Mouse (Mus musculus) liver, embryonic 16.5 days (tissue): ENCODE data around the gene Zmym1. TPM values are rescaled to one million over a fixed set of nuclear protein-coding genes. Genes with fewer than 3 reads are reported as not detected.

Experiments
- ATAC-seq: fragments of 200-750 bp; cut with Nextera tagmentation; 2 replicates; pipeline ENCODE4 v1.8.0; 2017; ENCODE audit warnings: low read depth, mild to moderate bottlenecking, moderate number of reproducible peaks, moderate library complexity
- H3K27ac ChIP-seq: fragments of 300-500 bp; sonication (generic); 2 replicates; pipeline ENCODE4 v1.5.1; 2014; ENCODE audit warnings: mild to moderate bottlenecking, low read length
- H3K27me3 ChIP-seq: fragments of 300-500 bp; sonication (generic); 2 replicates; pipeline ENCODE4 v1.6.1; 2014; ENCODE audit warnings: low read depth, low read length, mixed read lengths; ENCODE audit not compliant: control insufficient read depth, insufficient read depth
- H3K36me3 ChIP-seq: fragments of 300-500 bp; sonication (generic); 2 replicates; pipeline ENCODE4 v1.6.1; 2014; ENCODE audit warnings: mild to moderate bottlenecking; ENCODE audit not compliant: control insufficient read depth, insufficient read depth
- H3K4me1 ChIP-seq: fragments of 300-500 bp; sonication (generic); 2 replicates; pipeline ENCODE4 v1.6.1; 2014; ENCODE audit warnings: low read depth, low read length, mixed read lengths; ENCODE audit not compliant: control insufficient read depth
- H3K4me2 ChIP-seq: fragments of 300-500 bp; sonication (generic); 2 replicates; pipeline ENCODE4 v1.6.1; 2014; ENCODE audit warnings: low read depth, low read length, mixed read lengths
- H3K4me3 ChIP-seq: fragments of 300-500 bp; sonication (generic); 2 replicates; pipeline ENCODE4 v1.5.1; 2014; ENCODE audit warnings: low read depth, mild to moderate bottlenecking, low read length
- H3K9ac ChIP-seq: fragments of 300-500 bp; sonication (generic); 2 replicates; pipeline ENCODE4 v1.6.1; 2014; ENCODE audit warnings: low read depth, low read length
- H3K9me3 ChIP-seq: fragments of 300-500 bp; sonication (generic); replicated peaks from 2 replicates; pipeline ENCODE4 v1.6.1; 2016; ENCODE audit warnings: low read length; ENCODE audit not compliant: control insufficient read depth
- WGBS: fragments of 180-500 bp; shearing (Covaris S2); extraction: QIAGEN DNeasy Blood & Tissue Kit; methylation state at CpG from one replicate; pipeline ENCODE4 v1.1.7; 2014; ENCODE audit not compliant: insufficient replicate concordance; 5-methylcytosine and 5-hydroxymethylcytosine counted together
- polyA plus RNA-seq: library from polyadenylated mRNA; unstranded; fragments of >200 nt; fragmentation: Nextera tagmentation; extraction: Ambion mirVana; gene quantifications from 2 replicates; pipeline ENCODE4 v1.2.1, GENCODE M21; 2015

Gene Zmym1
- polyA plus RNA-seq, 1 experiment from 2014 or later: 8.1 TPM

DNA sequence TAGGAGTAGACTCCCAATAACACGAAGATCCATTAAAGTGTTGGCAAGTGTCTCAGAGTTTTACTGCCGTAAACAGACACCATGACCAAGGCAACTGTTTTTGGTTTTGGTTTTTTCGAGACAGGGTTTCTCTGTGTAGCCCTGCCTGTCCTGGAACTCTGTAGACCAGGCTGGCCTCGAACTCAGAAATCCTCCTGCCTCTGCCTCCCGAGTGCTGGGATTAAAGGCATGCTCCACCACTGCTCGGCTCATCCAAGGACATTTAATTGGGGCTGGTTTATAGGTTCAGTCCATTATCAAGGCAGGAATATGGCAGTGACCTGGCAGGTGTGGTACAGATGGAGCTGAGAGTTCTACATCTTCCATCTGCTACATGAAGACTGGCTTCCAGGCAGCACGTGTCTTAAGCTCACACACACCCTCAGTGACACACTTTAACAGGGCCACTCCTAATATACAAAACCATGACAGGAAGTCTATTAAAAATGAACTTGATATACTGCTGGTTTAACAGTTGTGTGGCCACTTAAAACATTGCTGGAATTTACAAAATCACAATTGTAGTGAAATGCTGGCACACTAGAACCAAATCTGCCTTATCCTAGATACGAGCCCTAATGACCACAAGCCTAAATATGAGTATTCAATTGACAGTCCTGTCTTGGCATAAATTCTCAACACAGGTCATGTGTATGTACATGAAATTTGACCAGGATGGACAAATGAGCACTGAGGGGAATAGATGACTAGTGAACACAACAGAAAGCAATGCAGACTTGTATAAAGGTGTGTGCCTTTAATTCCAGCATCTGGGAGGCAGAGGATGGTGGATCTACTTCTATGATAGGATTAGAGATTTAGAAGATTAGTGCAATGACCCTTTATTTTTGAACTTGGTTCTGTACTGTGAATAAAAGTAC, 22.8 kb downstream of the Zmym1 start:
- H3K27ac ChIP-seq: no peak overlapping the region
- WGBS: 78% methylated on average over 8 of the region's 8 CpGs
- peak; percentile 27; the same call in 1 of the 2 replicates for ATAC-seq

DNA sequence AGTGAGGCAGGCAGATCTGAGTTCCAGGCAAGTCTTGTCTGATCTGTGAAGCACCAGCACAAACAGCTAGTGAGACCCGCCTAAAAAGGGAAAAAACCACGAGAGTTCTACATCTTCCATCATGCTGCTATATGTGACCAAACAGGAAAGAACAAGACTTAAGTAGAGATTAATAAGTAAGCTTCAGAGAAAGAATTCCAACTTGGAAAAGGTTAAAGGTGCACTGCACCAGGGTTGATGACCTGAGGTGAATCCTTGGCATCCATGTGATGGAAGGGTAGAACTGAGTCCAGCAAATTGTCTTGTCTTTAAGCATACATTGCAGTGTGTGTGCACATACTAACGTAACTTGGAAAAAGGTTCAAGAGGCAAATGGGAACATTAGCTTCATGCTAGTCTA, 23.8 kb downstream of the Zmym1 start:
- no peaks in the 10 kb centered on the region; the same call in 1 of the 2 replicates for H3K4me1 ChIP-seq
- no peak overlapping the region for H3K4me2 ChIP-seq
- no peaks in the 10 kb centered on the region for H3K9me3 ChIP-seq
- H3K27me3 ChIP-seq: no peaks in the 10 kb centered on the region
- no peak overlapping the region for H3K27ac ChIP-seq
- H3K36me3 ChIP-seq: peaks cover 66% of the 10 kb centered on the region
- H3K9ac ChIP-seq: no peak overlapping the region
- 79% methylated on average over 3 of the region's 3 CpGs for WGBS
- no peak overlapping the region for H3K4me3 ChIP-seq
- no peak for ATAC-seq

More for the DNA sequence above, 22.8 kb downstream of the Zmym1 start:
- H3K27me3 ChIP-seq: no peaks in the 10 kb centered on the region
- H3K4me2 ChIP-seq: no peak overlapping the region
- H3K36me3 ChIP-seq: peaks cover 58% of the 10 kb centered on the region
- no peak overlapping the region for H3K9ac ChIP-seq
- H3K4me3 ChIP-seq: no peak overlapping the region
- H3K9me3 ChIP-seq: no peaks in the 10 kb centered on the region
- H3K4me1 ChIP-seq: no peaks in the 10 kb centered on the region; the same call in 1 of the 2 replicates

DNA sequence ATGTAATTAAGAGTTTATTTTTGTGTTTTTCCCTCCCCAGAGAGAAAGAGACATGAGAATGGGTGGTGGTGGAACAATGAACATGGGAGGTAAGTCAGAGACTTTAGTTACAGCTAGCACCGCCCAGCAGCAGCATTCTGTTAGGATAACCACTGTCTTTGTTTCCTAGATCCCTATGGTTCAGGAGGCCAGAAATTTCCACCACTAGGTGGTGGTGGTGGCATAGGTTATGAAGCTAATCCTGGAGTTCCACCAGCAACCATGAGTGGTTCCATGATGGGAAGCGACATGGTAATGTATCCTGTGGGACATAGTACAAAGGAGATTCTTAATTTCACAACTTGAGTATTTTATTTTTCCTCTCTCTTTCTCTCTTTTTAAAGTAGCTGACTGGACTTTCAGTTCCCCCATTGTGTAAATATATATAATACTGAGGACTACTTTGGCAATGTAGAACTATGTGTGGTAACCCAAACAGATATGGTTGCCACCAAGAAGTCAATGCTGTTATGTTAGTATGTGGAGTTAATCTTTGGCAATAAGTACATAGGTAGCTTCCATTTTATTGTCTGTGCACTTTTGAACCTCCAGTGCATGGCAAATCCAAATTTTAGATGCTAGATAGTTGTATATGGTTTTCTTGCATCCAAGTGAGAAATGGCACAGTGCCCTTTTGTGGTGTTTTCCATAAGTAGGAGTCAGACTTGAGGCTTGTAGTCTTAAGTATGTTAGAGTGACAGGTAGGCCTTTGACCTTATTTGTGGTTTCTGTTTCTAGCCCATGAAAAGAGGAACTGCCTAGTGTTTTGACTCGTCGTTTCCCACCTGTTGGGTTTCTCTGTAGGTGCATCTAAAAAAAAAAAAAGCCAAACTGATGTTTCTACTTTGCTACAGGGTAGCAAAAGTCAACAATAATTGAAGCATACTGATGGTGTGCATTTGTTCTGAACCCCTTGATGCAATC, 33.4 kb downstream of the Zmym1 start:
- H3K27ac ChIP-seq: no peak overlapping the region
- H3K27me3 ChIP-seq: no peaks in the 10 kb centered on the region
- 59% methylated on average over 4 of the region's 4 CpGs for WGBS
- H3K9ac ChIP-seq: no peak overlapping the region
- peaks cover 79% of the 10 kb centered on the region for H3K36me3 ChIP-seq
- peaks cover 21% of the 10 kb centered on the region for H3K4me1 ChIP-seq
- no peaks in the 10 kb centered on the region for H3K9me3 ChIP-seq
- H3K4me2 ChIP-seq: no peak overlapping the region
- no peak for ATAC-seq
- H3K4me3 ChIP-seq: no peak overlapping the region

DNA sequence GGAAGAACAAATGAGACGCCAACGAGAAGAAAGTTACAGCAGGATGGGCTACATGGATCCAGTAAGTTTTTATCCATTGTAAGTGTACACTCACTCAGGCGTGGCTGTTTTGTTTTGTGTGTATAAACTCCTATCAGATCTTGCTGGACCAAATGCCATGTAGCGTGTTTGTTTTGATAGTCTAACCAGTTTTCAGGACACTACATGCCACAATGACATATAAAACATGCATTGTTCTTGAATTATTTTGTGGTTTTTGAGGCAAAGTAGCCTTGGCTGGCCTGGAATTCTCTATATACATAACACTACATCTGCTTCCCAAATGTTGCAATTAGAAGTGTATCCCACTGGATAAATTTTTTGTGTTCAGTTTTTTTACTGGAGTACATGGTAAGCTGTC, 34.1 kb downstream of the Zmym1 start:
- Histone ChIP-seq H3K36me3 (peaks cover 74% of the 10 kb centered on the region), H3K27ac (no peak overlapping the region), H3K9ac (no peak overlapping the region), H3K9me3 (no peaks in the 10 kb centered on the region), H3K4me1 (peaks cover 21% of the 10 kb centered on the region), H3K4me2 (no peak overlapping the region), H3K27me3 (no peaks in the 10 kb centered on the region), H3K4me3 (no peak overlapping the region)
- ATAC-seq: no peak
- WGBS: 84% methylated on average over 4 of the region's 4 CpGs

DNA sequence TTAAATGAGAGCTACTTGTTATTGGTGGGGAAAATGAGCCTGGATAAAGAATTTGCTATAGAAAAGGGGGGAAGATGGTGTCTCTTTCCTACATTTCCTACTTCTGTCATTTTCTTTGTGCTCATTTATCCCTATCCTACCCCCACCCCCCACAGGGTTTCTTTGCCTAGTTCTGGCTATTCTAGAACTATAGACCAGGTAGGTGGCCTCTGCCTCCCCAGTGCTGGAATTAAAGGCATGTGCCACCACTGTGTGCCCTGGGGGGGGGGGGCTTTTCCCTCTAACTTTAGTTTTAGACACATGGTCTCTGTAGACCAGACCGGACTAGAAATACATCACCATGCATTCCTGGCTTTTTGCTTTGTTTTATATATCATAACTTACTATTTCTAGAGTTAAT, 36.7 kb downstream of the Zmym1 start:
- whole genome bisulfite sequencing: 66% methylated on average over 1 of the region's 1 CpGs
- Histone ChIP-seq H3K9me3 (no peaks in the 10 kb centered on the region), H3K4me3 (peak overlapping the region; percentile 99), H3K27ac (no peak overlapping the region), H3K9ac (peak overlapping the region; percentile 99), H3K4me1 (peaks cover 28% of the 10 kb centered on the region), H3K27me3 (no peaks in the 10 kb centered on the region), H3K4me2 (peak overlapping the region; percentile 81), H3K36me3 (peaks cover 50% of the 10 kb centered on the region)
- no peak for ATAC-seq

DNA sequence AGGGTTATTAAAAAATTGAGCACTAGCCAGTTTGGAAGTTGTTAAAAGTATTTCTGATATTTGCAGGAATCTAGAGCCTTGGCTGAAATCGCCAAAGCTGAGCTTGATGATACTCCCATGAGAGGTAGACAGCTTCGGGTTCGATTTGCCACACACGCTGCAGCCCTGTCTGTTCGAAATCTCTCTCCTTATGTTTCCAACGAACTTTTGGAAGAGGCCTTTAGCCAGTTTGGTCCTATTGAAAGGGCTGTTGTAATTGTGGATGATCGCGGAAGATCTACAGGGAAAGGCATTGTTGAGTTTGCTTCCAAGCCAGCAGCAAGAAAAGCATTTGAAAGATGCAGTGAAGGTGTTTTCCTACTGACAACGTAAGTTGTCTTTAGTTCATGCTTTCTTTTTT, 37.8 kb downstream of the Zmym1 start:
- WGBS: under 1% methylated on average over 9 of the region's 9 CpGs

DNA sequence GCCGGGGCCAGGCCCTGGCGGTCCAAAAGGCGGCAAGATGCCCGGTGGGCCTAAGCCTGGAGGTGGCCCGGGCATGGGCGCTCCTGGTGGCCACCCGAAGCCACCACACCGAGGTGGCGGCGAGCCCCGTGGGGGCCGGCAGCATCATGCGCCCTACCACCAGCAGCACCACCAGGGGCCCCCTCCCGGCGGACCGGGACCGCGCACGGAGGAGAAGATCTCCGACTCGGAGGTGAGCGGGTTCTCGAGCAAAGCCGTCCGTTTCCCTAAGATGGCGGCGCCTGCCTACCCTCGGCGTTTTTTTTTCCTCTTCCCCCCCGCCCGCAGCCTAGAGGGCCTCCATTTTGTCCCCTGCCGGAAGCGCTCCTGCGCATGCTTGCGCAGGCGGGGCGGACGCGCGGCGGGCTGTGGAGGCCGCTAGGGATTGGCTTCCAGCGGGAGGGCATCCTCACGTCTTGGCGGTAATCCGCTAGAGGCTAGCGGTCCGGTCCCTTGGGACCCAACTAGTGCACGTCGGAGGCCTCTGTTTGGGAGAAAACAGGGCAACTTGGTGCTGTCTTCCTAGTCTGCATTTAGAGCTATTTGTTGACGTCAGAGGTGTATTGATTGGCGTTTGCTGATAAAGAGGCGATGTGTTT, 38.8 kb downstream of the Zmym1 start:
- peak overlapping the region; percentile 95 for H3K27ac ChIP-seq
- WGBS: under 1% methylated on average over 51 of the region's 53 CpGs
- ATAC-seq: peak; percentile 72
- peaks cover 28% of the 10 kb centered on the region for H3K4me1 ChIP-seq
- no peaks in the 10 kb centered on the region for H3K27me3 ChIP-seq
- H3K9me3 ChIP-seq: no peaks in the 10 kb centered on the region
- peak overlapping the region; percentile 99 for H3K9ac ChIP-seq
- H3K4me2 ChIP-seq: peak overlapping the region; percentile 81
- H3K36me3 ChIP-seq: peaks cover 34% of the 10 kb centered on the region
- peak overlapping the region; percentile 99 for H3K4me3 ChIP-seq

More for the DNA sequence above, 37.8 kb downstream of the Zmym1 start:
- H3K36me3 ChIP-seq: peaks cover 44% of the 10 kb centered on the region
- peak overlapping the region; percentile 81 for H3K4me2 ChIP-seq
- H3K9ac ChIP-seq: peak overlapping the region; percentile 99
- H3K4me1 ChIP-seq: peaks cover 28% of the 10 kb centered on the region
- peak overlapping the region; percentile 99 for H3K4me3 ChIP-seq
- H3K27ac ChIP-seq: no peak overlapping the region
- H3K27me3 ChIP-seq: no peaks in the 10 kb centered on the region
- no peaks in the 10 kb centered on the region for H3K9me3 ChIP-seq
- ATAC-seq: no peak

DNA sequence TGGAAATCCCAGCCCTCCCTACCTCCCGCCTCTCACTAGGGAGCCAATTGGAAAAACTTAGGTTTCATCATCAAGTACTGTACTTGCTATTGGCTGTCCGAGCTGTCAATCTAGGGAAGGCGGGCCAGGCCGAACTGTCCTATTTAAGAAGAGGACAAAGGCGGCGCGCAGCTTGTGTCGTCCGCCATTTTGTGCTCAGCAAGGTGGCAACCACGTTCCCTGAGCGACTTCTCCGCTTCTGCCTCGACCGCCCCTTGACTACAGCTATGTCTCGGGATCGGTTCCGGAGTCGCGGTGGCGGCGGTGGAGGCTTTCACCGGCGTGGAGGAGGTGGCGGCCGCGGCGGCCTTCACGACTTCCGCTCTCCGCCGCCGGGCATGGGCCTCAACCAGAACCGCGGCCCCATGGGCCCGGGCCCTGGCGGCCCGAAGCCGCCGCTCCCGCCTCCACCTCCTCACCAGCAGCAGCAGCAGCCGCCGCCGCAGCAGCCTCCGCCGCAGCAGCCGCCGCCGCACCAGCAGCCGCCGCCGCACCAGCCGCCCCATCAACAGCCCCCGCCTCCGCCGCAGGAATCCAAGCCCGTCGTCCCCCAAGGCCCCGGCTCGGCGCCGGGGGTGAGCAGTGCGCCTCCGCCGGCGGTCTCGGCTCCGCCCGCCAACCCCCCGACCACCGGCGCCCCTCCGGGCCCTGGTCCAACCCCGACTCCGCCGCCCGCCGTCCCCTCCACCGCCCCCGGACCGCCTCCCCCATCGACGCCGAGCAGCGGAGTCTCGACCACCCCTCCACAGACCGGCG, 39.6 kb downstream of the Zmym1 start, which contains the start of gene Sfpq:
Sfpq (plus strand) TSS at position 174 of the 795 bp plus-strand sequence.
- peak within 1 kb of the TSS; percentile 99 for H3K9ac ChIP-seq
- WGBS: under 1% methylated on average over 70 of the region's 87 CpGs

More for the DNA sequence above, 39.6 kb downstream of the Zmym1 start, which contains the start of gene Sfpq:
- peak; percentile 95 for ATAC-seq
- Histone ChIP-seq H3K36me3 (peaks cover 26% of the 10 kb centered on the region), H3K27me3 (no peaks in the 10 kb centered on the region), H3K4me2 (peak within 1 kb of the TSS; percentile 85), H3K4me1 (peaks cover 22% of the 10 kb centered on the region), H3K4me3 (peak within 1 kb of the TSS; percentile 99), H3K27ac (peak within 1 kb of the TSS; percentile 95), H3K9me3 (no peaks in the 10 kb centered on the region)
